Mouse (Mus musculus) left cerebral cortex, adult 11 months (tissue): ENCODE results near the gene Dnah7c.
A peak's percentile ranks its signal among the peaks of the same experiment; 100 is the strongest.
"Not testable (repeated sequence)": the region's sequence is repeated elsewhere in the genome, so short reads cannot be mapped to it uniquely, and the experiment has no call there.

Source experiments
- DNase-seq: peaks from one replicate; pipeline ENCODE4 v3.0.0; 2022; ENCODE audit warnings: low spot score

Dnah7c gene

GRCm38 (mm10) chr1:46425137-46425925 is at the start of gene Dnah7c:
TSS of gene Dnah7c (plus strand) at chr1:46425592.
- no peak for DNase-seq

- not testable (repeated sequence) for DNase-seq
Observed at GRCm38 (mm10) chr1:46380641-46381040, 44.8 kb upstream of the Dnah7c start.

- not testable (repeated sequence) for DNase-seq
Observed at GRCm38 (mm10) chr1:46394681-46395297, 30.6 kb upstream of the Dnah7c start.

- DNase-seq: no peak
Observed at GRCm38 (mm10) chr1:46408324-46409115, 16.9 kb upstream of the Dnah7c start.

GRCm38 (mm10) chr1:46414798-46415197 is 10.6 kb upstream of the Dnah7c start:
- not testable (repeated sequence) for DNase-seq

GRCm38 (mm10) chr1:46416946-46417345 is 8.4 kb upstream of the Dnah7c start:
- not testable (repeated sequence) for DNase-seq

GRCm38 (mm10) chr1:46418966-46419365 is 6.4 kb upstream of the Dnah7c start:
- DNase-seq: not testable (repeated sequence)

GRCm38 (mm10) chr1:46428401-46428800 is 3.0 kb downstream of the Dnah7c start:
- no peak for DNase-seq

- DNase-seq: not testable (repeated sequence)
Observed at GRCm38 (mm10) chr1:46514671-46515070, 89.3 kb downstream of the Dnah7c start.

GRCm38 (mm10) chr1:46521032-46521431 is 95.6 kb downstream of the Dnah7c start:
- no peak for DNase-seq

- not testable (repeated sequence) for DNase-seq
Observed at GRCm38 (mm10) chr1:46526537-46526936, 101.1 kb downstream of the Dnah7c start.

- no peak for DNase-seq
Observed at GRCm38 (mm10) chr1:46544812-46545421, 119.5 kb downstream of the Dnah7c start.

- DNase-seq: peak; percentile 19
Observed at GRCm38 (mm10) chr1:46580385-46580784, 155.0 kb downstream of the Dnah7c start.

GRCm38 (mm10) chr1:46593826-46594225 is 168.4 kb downstream of the Dnah7c start:
- peak; percentile 11 for DNase-seq

GRCm38 (mm10) chr1:46596343-46596742 is 171.0 kb downstream of the Dnah7c start:
- DNase-seq: peak; percentile 3

GRCm38 (mm10) chr1:46620331-46620730 is 194.9 kb downstream of the Dnah7c start:
- DNase-seq: no peak

- DNase-seq: peak; percentile 2
Observed at GRCm38 (mm10) chr1:46625914-46626313, 200.5 kb downstream of the Dnah7c start.

GRCm38 (mm10) chr1:46649821-46650220 is 224.4 kb downstream of the Dnah7c start:
- not testable (repeated sequence) for DNase-seq

GRCm38 (mm10) chr1:46652721-46653120 is 227.3 kb downstream of the Dnah7c start:
- not testable (repeated sequence) for DNase-seq

- not testable (repeated sequence) for DNase-seq
Observed at GRCm38 (mm10) chr1:46724810-46725209, 299.4 kb downstream of the Dnah7c start.

GRCm38 (mm10) chr1:46725266-46725665 is 299.9 kb downstream of the Dnah7c start:
- DNase-seq: no peak

- DNase-seq: not testable (repeated sequence)
Observed at GRCm38 (mm10) chr1:46725719-46726118, 300.3 kb downstream of the Dnah7c start.
